Mouse (Mus musculus): Measurements from ENCODE around the gene Igdcc4. TPM values are rescaled to one million over a fixed set of nuclear protein-coding genes. Genes with fewer than 3 reads are reported as not detected.

Gene Igdcc4
- total RNA-seq, 2 experiments from 2014 or later, result 20.5 to 26.1 TPM

DNA sequence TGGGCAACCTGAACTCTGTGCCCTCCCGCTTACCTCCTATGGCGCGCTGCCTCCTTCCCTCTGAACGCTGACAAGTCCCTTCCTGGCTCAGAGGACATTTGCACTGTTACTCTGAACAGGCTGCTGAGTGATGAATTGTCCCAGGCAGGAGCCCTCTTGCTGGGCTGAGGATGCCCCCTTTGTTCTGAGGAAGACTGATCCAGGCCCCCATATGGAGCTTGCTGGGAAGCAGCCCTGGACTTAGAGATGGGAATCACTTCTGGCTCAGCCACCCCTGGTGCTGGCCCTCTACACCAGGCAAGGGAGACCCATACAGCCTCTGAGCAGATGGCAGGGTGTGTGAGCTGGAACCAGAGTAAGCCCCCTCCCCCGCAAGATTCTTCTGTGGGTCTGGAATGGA lies 44.7 kb downstream of the Igdcc4 start:
- intact Hi-C loops (cut with DNase I), result no loop called here
- DNase-seq (ENCODE audit: low spot score in 2 of 2), result no peak

DNA sequence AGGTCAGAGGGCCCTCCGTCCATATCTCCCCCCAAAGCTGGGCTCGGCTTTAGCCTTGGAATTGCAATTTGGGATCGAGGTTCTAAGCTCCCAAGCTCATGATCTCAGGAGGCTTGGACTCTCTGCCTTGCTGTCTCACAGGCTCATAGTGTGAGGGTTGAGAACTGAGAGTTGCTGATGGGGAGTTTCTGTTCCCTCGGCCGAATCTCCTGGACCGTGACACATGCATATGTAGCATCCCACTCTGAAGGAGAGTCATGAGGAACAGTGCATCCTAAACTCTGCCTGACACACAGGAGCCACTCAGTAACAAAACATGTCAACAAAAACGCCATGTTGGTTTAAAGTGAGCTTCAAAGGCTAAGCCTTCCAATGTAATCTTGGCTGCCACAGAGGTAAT lies 47.2 kb downstream of the Igdcc4 start:
- DNase-seq (ENCODE audit: low spot score in 2 of 2), result no peak
- intact Hi-C loops (cut with DNase I), result no loop called here

DNA sequence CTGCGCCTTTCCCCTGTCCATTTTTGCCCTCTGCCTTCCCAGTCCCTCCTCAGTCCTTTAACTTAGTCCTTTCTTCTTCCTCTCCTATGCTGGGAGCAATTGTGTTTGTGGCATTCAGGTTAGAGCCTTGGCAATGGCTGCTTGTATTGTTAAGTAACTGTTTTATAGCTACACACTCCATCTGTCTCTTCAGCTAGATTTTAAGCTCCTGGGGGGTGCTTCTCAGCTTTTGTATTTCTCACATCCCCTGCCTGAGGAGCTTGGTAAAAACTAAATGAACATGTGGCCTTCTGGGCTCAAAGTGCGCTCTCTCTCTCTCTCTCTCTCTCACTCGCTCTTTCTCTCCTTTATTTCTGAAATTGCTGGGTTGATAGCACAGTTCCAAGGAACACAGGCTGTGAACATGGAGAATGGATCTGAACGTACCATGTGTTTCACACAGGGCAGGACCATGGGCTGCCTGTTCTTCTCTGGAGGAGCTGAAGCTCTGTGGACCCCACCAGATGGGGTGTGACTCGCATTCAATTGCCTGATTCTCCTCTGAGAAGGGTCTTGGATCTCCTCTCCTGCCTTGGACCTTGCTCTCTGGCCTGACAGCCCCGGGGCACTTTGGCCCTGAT lies 51.5 kb downstream of the Igdcc4 start:
- intact Hi-C loops (cut with DNase I), result no loop called here

DNA sequence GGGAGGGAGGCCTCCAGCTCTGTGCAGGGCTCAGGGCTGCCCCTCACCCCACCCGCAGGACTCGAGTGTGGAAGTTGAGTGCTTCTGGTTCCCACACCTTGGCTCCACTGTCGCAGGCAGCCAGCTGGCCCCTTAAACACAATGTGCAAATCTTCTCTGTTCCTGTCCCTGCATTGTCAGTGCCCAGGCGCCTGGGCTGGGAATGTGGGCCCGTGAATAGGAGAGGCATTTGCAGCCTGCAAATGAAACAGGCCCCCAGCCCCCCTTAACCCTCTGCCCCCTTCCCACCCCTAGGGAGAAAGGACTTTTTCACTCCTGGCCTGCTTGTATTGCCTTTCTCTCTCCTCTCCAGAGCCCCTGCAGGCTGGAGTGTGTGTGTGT lies 52.0 kb downstream of the Igdcc4 start:
- no peak for DNase-seq (ENCODE audit: low spot score in 2 of 2)
- intact Hi-C loops (cut with DNase I), result no loop called here

More for the DNA sequence above, 51.5 kb downstream of the Igdcc4 start:
- no peak for DNase-seq (ENCODE audit: low spot score in 2 of 2)

DNA sequence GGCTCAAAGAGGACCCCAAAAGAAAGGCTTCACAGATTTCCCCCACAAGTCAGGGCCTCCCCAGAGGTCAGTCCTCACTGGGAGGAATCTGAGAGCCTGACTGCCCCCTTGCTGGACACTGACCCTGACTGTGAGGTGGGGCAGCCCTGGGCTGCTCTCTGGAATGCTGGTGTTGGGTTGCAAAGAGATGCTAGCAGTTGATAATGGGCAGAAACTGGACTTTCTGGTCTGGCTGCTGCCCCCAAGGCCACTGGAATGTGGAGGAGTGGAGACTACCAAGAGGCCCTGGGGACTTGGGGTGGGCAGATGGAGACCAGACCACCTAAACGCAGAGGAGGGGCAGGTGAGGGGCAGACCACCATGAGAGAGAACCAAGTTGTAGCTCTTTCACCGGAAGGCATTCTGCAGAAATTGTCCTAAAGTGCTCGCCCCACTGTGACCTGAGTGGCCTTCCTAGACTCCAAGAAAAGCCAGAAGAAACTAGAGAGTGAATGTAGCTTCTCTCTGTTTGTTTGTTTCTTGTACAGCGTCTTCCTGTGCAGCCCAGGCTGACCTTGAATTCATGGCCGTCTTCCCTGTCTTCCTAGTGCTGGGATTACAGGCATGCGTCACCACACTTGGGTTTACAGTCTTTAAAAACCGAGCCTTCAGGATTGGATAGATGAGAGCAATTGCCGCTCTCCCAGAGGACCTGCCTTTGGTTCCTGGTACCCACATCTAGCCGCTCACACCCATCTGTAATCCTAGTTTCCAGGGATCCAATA lies 53.6 kb downstream of the Igdcc4 start:
- intact Hi-C loops (cut with DNase I), result no loop called here
- DNase-seq (ENCODE audit: low spot score in 2 of 2), result no peak

DNA sequence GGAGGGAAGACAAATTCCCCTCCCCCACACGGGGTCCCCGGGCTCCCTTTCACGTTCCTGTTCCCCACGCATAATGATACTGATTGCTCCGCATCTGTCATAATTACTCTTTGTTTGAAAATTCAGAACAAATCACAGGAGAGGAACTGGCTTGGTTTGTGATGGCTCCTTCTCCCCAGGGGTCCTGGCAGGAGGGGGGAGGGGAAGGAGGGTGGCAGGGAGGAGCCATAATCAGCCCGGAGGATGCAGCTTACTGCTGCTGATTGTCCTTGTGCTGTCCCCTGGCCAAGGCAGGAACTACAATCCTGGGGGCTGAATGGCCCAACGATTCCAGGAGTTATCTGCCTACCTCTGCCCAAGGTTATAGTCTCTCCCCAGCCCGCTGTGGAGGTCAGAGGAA lies 55.3 kb downstream of the Igdcc4 start:
- intact Hi-C loops (cut with DNase I), result no loop called here
- DNase-seq (ENCODE audit: low spot score in 2 of 2), result no peak

DNA sequence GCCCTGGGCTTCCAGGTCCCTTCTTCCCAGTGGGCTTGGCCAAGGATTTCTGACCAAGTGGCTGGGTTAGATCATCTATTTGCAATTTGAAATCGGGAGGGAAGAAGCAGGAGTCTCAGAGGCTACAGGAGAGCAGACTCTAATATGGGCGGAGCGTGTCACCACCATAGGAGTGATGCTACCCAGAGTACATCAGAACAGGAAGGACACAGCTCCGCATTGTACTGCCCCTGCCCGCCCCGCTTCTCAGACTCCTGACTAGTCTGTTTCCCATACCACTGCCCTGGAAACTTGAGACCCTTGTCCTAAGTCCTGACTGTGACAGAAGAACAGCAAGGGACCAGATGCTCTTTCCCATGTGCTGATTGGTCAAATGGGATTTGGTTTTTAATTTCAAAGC lies 56.3 kb downstream of the Igdcc4 start:
- intact Hi-C loops (cut with DNase I), result no loop called here
- DNase-seq (ENCODE audit: low spot score in 2 of 2), result no peak

DNA sequence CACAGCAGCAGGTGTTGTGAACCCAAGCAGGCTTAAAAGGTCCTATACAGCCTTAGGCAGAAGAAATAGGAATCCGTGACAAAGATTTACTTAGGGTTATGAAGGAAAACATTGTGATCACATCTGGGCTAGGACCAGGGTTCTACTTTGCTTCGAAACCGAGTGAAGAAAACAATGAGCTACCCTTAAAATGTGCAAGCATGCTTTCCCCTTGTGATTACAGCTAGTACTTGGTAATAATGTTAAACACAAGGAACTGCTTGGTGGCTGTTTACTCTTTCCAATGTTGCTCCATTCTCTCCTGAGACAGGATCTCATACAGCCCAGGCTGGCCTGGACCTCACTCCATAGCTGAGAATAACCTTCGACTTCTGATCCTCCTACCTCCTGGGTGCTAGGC lies 59.9 kb downstream of the Igdcc4 start:
- intact Hi-C loops (cut with DNase I), result no loop called here
- DNase-seq (ENCODE audit: low spot score in 2 of 2), result no peak

DNA sequence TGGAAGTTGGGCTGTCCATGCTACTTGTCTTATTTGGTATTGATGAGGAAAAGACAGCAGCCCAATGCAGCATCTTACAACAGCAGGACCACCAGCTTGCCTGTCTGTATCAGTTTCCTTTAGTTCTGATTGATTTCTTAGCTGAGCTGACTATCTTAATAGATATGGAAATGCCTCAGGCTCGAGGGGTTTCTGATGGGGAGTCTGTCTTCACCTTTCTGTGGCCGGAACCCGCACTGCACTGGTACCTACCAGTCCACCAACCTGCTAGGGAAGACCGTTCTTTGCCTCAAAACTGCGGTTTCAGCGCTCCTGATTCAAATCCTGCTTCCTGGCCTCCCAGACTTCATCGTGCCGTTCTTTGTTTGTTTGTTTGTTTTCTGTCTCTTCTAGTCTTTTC lies 60.6 kb downstream of the Igdcc4 start:
- intact Hi-C loops (cut with DNase I), result loop anchor here (2.0 kb wide), 1 partner anchor 19 kb away; no protein-coding TSS in a partner anchor
- DNase-seq (ENCODE audit: low spot score in 2 of 2), result no peak

DNA sequence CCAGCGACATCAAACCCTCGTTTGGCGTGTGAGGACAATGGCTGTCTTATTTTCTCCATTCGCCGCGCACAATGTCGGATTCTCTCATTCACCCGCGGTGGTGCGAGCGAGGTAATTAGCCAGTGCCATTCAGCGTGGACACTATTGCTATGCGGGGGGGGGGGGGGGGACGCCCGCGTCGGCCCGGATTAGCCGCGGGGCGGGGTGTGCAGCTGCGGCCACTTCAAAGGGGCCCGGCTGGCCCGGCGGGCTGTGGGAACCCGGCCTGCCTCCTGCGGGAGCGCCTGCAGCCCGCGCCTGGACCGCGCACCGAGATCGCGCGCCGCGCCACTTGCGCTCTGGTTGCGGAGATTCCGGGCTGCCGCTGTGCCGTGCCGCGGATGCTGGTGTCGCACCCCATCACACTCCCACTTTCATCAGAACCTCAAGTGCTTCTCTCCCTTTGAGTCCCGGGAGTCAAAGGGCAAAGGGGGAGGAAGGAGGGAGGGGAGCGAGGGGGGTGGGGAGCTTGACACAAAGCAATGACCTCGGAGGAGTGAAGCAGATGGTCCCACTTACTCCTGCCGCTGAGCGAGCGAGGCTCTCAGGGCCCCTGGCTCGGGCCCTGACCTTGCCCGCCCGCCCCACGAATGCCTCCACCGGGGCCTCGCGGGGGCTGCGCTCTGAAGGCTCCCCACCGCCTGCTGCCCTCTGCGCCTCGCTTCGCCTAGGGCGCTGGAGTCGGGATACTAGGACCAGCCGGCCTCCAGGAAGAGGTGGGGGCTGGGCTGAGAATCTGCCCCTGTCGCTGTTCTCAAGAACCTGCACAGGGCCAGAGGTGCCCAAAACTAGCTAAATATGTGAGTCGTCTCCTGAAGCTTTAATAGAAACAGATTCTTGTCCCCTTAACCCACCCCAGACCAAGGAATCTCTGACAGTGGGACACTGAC lies 61.7 kb downstream of the Igdcc4 start:
- intact Hi-C loops (cut with DNase I), result loop anchor here (2.0 kb wide), 1 partner anchor 20 kb away; no protein-coding TSS in a partner anchor
- DNase-seq (ENCODE audit: low spot score in 2 of 2), result peak in 1 of 2 experiments; percentile 45

DNA sequence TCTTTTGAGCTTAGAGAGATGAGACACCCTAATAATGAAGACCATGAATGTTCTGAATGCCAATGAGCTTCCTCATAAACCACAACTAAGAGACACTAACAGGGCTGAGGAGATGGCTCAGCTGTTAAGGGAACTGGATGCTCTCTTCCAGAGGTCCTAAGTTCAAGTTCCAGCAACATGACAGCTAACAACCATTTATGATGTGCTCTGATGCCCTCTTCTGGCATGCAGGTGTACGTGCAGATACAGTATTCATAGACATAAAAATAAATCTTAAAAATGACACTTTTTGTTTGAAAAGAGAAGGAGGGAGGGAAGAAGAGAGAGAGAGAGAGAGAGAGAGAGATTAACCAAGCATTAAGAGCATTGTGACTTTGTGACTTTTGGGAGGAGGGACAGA lies 63.6 kb downstream of the Igdcc4 start:
- intact Hi-C loops (cut with DNase I), result loop anchor here (5.0 kb wide), 1 partner anchor 33 kb away; no protein-coding TSS in a partner anchor
- DNase-seq (ENCODE audit: low spot score in 2 of 2), result no peak

DNA sequence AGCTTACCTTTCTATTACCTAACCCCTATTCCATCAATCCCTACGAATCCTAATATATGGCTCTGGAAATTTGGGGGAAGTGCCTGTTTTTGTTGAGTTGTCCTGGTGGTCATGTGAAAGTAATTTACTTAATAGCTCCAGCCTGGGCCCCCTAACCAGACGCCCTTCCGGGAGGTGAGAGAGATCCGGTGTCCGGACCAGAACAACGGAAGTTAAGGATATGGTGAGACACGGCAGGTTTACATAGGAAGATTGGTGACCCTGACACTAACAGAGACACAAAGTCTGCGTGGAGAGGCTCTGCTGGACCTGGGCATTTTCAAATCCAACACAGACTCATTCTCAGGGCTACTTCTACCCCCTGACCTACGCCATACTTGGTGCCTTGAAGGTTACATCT lies 65.1 kb downstream of the Igdcc4 start:
- no peak for DNase-seq (ENCODE audit: low spot score in 2 of 2)
- intact Hi-C loops (cut with DNase I), result loop anchor here (5.0 kb wide), 1 partner anchor 34 kb away; no protein-coding TSS in a partner anchor

DNA sequence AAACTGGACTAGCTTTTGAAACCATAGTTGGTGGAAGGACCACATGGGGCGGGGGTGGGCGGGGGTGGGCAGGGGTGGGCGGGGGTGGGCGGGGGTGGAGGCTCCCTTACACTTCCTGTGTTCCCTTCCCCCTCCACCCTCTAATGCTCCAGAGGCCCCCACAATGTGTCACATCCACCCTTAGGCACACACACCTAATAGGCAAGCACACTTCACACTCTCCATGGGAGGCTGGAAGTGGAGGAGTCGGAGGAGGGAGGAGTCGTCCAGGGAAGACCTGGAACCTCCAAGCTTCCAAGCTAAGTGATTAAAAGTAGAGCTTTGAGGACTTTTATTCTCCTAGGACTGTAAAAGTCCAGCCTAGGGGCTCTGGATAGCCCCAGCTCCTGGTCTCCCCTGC lies 67.2 kb downstream of the Igdcc4 start:
- no peak for DNase-seq (ENCODE audit: low spot score in 2 of 2)

DNA sequence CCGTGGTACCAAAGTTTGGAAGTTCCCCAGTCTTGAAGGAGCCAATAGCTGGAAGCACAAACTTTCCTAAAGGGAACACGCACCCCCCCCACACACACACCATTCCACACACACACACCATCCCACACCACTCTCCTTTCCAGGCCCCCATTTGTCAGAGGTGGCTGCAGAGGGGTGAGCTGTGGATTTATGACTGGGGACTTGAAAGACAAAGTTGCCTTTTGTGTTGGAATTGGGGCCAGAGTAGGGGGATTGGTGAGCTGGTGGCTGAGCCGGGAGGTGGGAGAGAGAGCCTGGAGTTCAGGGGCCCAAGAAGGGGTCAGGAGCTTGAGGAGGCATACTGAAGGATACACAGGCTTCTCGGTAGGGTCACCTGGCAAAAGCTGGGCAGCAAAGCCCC lies 67.7 kb downstream of the Igdcc4 start:
- intact Hi-C loops (cut with DNase I), result loop anchor here (5.0 kb wide), 1 partner anchor 37 kb away; no protein-coding TSS in a partner anchor
- DNase-seq (ENCODE audit: low spot score in 2 of 2), result no peak

More for the DNA sequence above, 67.2 kb downstream of the Igdcc4 start:
- intact Hi-C loops (cut with DNase I), result loop anchor here (5.0 kb wide), 1 partner anchor 36 kb away; no protein-coding TSS in a partner anchor

DNA sequence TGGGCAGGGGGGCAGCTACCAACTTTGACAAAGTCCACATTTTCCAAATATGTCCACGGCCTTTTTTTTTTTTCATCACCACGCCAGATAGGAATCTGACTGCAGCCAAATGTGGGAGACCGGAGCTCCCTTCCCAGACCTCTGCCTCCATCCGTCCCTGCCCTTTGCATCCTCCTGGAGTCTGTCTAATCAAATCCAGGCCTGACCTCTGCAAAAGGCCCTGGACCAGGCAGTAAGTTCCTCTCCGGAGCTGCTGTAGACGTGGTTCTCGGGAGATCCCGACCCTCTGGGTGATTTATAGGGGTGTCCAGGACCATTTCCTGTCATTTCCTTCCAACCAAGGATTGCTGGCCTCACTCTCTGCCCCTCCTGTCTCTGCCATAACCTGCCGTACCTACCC lies 71.4 kb downstream of the Igdcc4 start:
- no peak for DNase-seq (ENCODE audit: low spot score in 2 of 2)
- intact Hi-C loops (cut with DNase I), result no loop called here

DNA sequence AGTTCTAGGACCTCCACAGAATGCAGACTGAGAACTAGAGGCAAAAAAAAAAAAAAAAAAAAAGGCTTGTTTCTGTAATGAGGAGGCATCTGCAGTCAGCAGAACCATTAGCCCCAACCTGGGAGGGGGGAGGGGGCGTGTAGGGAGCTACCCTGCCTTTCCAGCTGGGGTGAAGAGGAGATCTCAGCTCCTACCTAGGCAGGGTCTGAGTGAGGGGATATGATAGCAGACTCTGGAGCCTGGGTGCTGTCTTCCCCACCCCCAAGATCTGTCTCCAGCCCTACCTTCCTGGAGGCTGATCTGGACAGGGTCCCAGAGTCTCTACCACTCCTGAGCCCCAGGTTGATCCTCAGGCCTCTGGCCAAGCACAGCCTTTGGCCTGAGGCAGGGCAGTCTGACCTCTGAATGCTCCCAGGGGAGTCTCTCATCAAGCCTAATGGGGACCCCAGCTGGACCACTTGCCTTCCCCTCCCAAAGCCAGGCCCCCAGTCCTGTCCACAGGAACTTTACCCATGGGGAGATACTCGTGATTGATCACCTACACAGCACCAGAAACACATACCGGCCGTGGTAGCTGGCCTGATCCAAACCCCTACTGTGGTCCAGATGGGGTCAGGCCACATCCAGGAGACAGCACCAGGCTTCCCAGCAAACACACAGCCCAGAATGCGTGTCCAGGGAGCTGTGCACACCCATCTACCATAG lies 74.1 kb downstream of the Igdcc4 start:
- no peak for DNase-seq (ENCODE audit: low spot score in 2 of 2)
- intact Hi-C loops (cut with DNase I), result loop anchor here (5.0 kb wide), 1 partner anchor 33 kb away; the partner anchor contains the start of gene Igdcc3

DNA sequence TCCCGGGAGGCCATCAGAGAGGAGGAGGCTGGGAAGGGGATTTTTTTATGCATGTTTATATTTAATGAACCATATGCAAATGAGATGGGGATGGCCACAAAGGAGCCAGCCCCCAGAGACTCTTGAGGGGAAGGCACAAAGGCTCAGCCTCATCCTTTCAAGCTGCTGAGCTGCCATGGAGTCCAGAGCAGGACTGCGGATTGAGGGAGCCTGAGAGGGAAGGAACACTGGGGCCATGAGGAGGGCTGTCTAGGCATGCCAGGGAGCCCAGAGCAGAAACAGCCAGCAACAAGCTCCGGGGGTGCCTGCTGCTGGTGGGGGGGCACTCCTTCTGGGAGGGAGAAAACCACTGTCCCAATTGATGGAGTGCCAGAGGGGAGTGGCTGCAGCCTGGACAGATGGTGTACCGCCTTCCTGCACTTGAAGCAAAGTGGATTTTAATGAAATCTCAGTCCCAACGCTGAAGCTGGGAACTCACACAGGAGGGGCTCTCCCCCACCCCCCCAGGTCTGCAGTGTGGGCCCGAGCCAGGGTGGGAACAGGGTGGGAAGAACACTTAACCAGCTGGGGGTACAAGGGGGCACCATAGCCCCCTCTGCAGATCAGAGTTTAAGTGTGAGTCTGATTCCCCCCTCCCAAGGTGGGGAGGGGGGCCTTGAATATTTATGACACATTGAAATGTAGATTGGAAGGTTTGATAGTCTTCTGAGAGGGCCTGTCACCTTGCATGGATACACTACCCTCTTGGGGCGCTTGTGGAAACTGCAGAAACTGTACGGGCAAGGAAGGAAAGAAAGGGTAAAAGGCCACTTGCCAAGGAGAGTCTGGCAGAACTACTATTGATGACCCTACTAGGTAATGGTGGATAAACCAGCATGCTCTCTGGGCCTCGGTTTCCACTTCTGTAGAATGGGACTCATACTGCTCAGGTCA lies 74.9 kb downstream of the Igdcc4 start:
- intact Hi-C loops (cut with DNase I), result loop anchor here (5.0 kb wide), 1 partner anchor 34 kb away; the partner anchor contains the start of gene Igdcc3
- DNase-seq (ENCODE audit: low spot score in 2 of 2), result peak in 1 of 2 experiments; percentile 52

DNA sequence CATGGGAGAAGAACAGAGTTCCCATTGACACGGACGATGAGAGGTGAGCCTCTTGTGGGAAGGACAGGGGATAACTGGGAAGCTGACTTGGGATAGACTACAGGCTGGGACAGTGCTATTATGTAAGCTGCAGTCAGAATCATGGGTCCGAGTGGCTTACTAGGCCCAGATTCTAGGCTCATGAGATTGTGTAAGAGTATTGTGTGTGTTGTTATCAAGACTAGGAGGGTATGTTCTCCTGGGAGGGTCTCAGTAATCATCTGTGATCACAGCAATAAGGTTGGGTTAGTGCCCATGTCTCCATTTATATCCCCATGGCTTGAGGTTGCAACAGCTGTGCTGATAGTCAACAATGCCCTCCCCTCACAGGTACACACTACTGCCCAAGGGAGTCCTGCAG lies 76.2 kb downstream of the Igdcc4 start:
- intact Hi-C loops (cut with DNase I), result loop anchor here (5.0 kb wide), 1 partner anchor 35 kb away; the partner anchor contains the start of gene Igdcc3
- DNase-seq (ENCODE audit: low spot score in 2 of 2), result no peak

Measured in left cerebral cortex, postnatal 14 days (tissue).